Mouse (Mus musculus): Measurements from ENCODE around the gene Prss34. TPM values are rescaled to one million over a fixed set of nuclear protein-coding genes. Genes with fewer than 3 reads are reported as not detected.

The Prss34 gene
- polyA plus RNA-seq, 1 experiment from 2014 or later = not detected

- H3K9ac ChIP-seq (replicated peaks; ENCODE audit: low read length) = 0 out of 2 replicates have a peak overlapping the region, but pooled peaks have one; percentile 18
- DNase-seq (ENCODE audit: low spot score) = no peak
- no peaks in the 10 kb centered on the region for H3K27me3 ChIP-seq (ENCODE audit: control insufficient read depth, insufficient read depth, low read length)
- WGBS = 87% methylated on average over 2 of the region's 2 CpGs
- H3K36me3 ChIP-seq (replicated peaks; ENCODE audit: control insufficient read depth, insufficient read depth, low read depth, low read length) = peaks cover 21% of the 10 kb centered on the region
- ATAC-seq (replicated peaks; ENCODE audit: insufficient number of reproducible peaks, low FRiP score, low TSS enrichment, low read depth) = no peak
- H3K4me1 ChIP-seq (ENCODE audit: control insufficient read depth, insufficient read depth, low read length) = peaks cover 6% of the 10 kb centered on the region
- no peaks in the 10 kb centered on the region for H3K9me3 ChIP-seq (replicated peaks; ENCODE audit: control insufficient read depth, low read length)
- H3K4me3 ChIP-seq (ENCODE audit: low read depth, low read length) = no peak overlapping the region
- peak overlapping the region; percentile 94 for H3K4me2 ChIP-seq (ENCODE audit: low read depth, low read length)
- H3K27ac ChIP-seq (replicated peaks; ENCODE audit: low read depth, low read length) = no peak overlapping the region
These were observed 27.3 kb upstream of the Prss34 start for GRCm38 (mm10) chr17:25270795-25271335.

GRCm38 (mm10) chr17:25272326-25272725 is 25.9 kb upstream of the Prss34 start:
- Histone ChIP-seq H3K4me3 (ENCODE audit: low read depth, low read length) (peak overlapping the region; percentile 99), H3K4me1 (ENCODE audit: control insufficient read depth, insufficient read depth, low read length) (peaks cover 6% of the 10 kb centered on the region), H3K9me3 (replicated peaks; ENCODE audit: control insufficient read depth, low read length) (no peaks in the 10 kb centered on the region), H3K27me3 (ENCODE audit: control insufficient read depth, insufficient read depth, low read length) (no peaks in the 10 kb centered on the region), H3K4me2 (ENCODE audit: low read depth, low read length) (peak overlapping the region; percentile 94), H3K27ac (replicated peaks; ENCODE audit: low read depth, low read length) (peak overlapping the region; percentile 96), H3K36me3 (replicated peaks; ENCODE audit: control insufficient read depth, insufficient read depth, low read depth, low read length) (peaks cover 7% of the 10 kb centered on the region), H3K9ac (replicated peaks; ENCODE audit: low read length) (peak overlapping the region; percentile 100)
- whole genome bisulfite sequencing = 0% methylated on average over 10 of the region's 10 CpGs
- ATAC-seq (replicated peaks; ENCODE audit: insufficient number of reproducible peaks, low FRiP score, low TSS enrichment, low read depth) (no peak), DNase-seq (ENCODE audit: low spot score) (peak; percentile 40)

- peak; percentile 90 for ATAC-seq (replicated peaks; ENCODE audit: insufficient number of reproducible peaks, low FRiP score, low TSS enrichment, low read depth)
- Histone ChIP-seq H3K9ac (replicated peaks; ENCODE audit: low read length) (peak overlapping the region; percentile 100), H3K27ac (replicated peaks; ENCODE audit: low read depth, low read length) (peak overlapping the region; percentile 96), H3K4me2 (ENCODE audit: low read depth, low read length) (peak overlapping the region; percentile 94), H3K27me3 (ENCODE audit: control insufficient read depth, insufficient read depth, low read length) (no peaks in the 10 kb centered on the region), H3K4me3 (ENCODE audit: low read depth, low read length) (peak overlapping the region; percentile 99), H3K36me3 (replicated peaks; ENCODE audit: control insufficient read depth, insufficient read depth, low read depth, low read length) (peaks cover 5% of the 10 kb centered on the region), H3K9me3 (replicated peaks; ENCODE audit: control insufficient read depth, low read length) (no peaks in the 10 kb centered on the region), H3K4me1 (ENCODE audit: control insufficient read depth, insufficient read depth, low read length) (peaks cover 6% of the 10 kb centered on the region)
- WGBS = under 1% methylated on average over 86 of the region's 92 CpGs
- peak; percentile 91 for DNase-seq (ENCODE audit: low spot score)
These were observed 25.1 kb upstream of the Prss34 start for GRCm38 (mm10) chr17:25272951-25273705.

DNA sequence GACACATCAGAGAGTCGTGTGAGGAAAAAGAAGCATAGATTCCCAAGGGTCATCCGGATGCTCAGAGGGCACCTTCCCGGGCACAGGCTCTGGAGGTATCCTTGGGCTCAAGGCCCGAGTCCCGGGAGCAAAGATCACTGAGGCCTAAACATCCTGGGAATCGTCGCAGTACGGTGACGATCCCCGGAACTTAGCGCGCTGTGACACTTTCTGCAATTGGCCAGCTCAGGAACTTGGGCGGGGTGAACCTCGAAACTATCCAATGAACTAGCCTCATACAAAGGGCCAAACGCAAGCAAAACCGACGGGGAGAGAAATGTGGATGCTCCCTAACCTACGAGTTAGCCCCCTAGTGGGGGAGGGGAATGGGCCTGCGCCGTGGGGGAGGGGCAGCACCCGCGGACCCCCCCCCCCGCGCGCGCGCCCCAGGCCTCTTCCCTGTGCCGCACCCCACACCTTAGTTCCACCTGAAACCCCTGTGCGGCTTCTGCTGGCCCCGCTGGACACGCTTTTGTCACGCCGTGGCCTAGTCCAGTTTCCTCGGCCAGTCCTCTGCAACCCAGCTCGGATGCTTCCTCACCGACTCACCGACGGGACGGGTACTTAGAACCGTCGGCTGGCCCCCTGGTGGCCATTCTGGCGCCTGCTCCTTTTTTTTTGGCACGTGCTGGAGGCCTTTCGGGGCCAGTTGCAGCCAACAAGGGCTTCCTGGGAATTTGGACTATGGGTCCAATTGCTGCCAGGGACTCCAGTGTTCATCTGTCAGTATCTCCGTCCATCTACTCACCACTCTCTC is 24.3 kb upstream of the Prss34 start:
- ATAC-seq (replicated peaks; ENCODE audit: insufficient number of reproducible peaks, low FRiP score, low TSS enrichment, low read depth) (peak; percentile 84), DNase-seq (ENCODE audit: low spot score) (peak; percentile 96)
- peaks cover 6% of the 10 kb centered on the region for H3K4me1 ChIP-seq (ENCODE audit: control insufficient read depth, insufficient read depth, low read length)
- under 1% methylated on average over 39 of the region's 45 CpGs for WGBS
- peaks cover 2% of the 10 kb centered on the region for H3K36me3 ChIP-seq (replicated peaks; ENCODE audit: control insufficient read depth, insufficient read depth, low read depth, low read length)
- H3K9me3 ChIP-seq (replicated peaks; ENCODE audit: control insufficient read depth, low read length) = no peaks in the 10 kb centered on the region
- H3K4me2 ChIP-seq (ENCODE audit: low read depth, low read length) = peak overlapping the region; percentile 37
- H3K4me3 ChIP-seq (ENCODE audit: low read depth, low read length) = peak overlapping the region; percentile 99
- peak overlapping the region; percentile 96 for H3K27ac ChIP-seq (replicated peaks; ENCODE audit: low read depth, low read length)
- H3K9ac ChIP-seq (replicated peaks; ENCODE audit: low read length) = peak overlapping the region; percentile 100
- no peaks in the 10 kb centered on the region for H3K27me3 ChIP-seq (ENCODE audit: control insufficient read depth, insufficient read depth, low read length)

GRCm38 (mm10) chr17:25274571-25275346 is 23.4 kb upstream of the Prss34 start, which contains the start of gene Ube2i:
Ube2i (minus strand) TSS chr17:25274622.
- DNase-seq (ENCODE audit: low spot score) (no peak), ATAC-seq (replicated peaks; ENCODE audit: insufficient number of reproducible peaks, low FRiP score, low TSS enrichment, low read depth) (no peak)
- 84% methylated on average over 9 of the region's 9 CpGs for WGBS
- Histone ChIP-seq H3K4me2 (ENCODE audit: low read depth, low read length) (peak within 1 kb of the TSS; percentile 37), H3K4me1 (ENCODE audit: control insufficient read depth, insufficient read depth, low read length) (peaks cover 6% of the 10 kb centered on the region), H3K36me3 (replicated peaks; ENCODE audit: control insufficient read depth, insufficient read depth, low read depth, low read length) (no peaks in the 10 kb centered on the region), H3K27me3 (ENCODE audit: control insufficient read depth, insufficient read depth, low read length) (no peaks in the 10 kb centered on the region), H3K4me3 (ENCODE audit: low read depth, low read length) (peak within 1 kb of the TSS; percentile 99), H3K9me3 (replicated peaks; ENCODE audit: control insufficient read depth, low read length) (no peaks in the 10 kb centered on the region), H3K27ac (replicated peaks; ENCODE audit: low read depth, low read length) (peak within 1 kb of the TSS; percentile 96), H3K9ac (replicated peaks; ENCODE audit: low read length) (peak within 1 kb of the TSS; percentile 100)

DNA sequence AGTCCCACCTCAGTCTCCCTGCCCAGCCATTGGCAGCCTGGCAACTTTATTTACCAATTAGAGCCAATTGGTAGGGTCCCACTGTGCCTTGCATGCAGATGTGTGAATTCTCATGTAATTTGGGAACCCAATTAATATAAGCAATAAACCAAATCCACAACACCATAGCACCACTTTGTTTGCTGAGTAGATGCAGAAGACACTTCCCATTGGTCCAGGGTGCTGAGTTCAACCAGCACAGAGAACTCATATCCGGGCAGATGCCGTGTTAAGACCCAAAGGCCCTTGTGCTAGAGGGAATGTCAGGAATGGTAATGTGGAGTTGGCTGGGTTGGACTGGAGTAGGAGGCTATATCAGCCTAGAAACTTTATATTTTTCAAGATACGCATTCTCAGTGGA is 22.4 kb upstream of the Prss34 start:
- no peaks in the 10 kb centered on the region for H3K27me3 ChIP-seq (ENCODE audit: control insufficient read depth, insufficient read depth, low read length)
- DNase-seq (ENCODE audit: low spot score) = no peak
- WGBS = 93% methylated on average over 3 of the region's 3 CpGs

GRCm38 (mm10) chr17:25282133-25282532 is 16.1 kb upstream of the Prss34 start:
- DNase-seq (ENCODE audit: low spot score) (no peak), ATAC-seq (replicated peaks; ENCODE audit: insufficient number of reproducible peaks, low FRiP score, low TSS enrichment, low read depth) (no peak)
- Histone ChIP-seq H3K4me1 (ENCODE audit: control insufficient read depth, insufficient read depth, low read length) (no peaks in the 10 kb centered on the region), H3K27ac (replicated peaks; ENCODE audit: low read depth, low read length) (no peak overlapping the region), H3K9me3 (replicated peaks; ENCODE audit: control insufficient read depth, low read length) (no peaks in the 10 kb centered on the region), H3K9ac (replicated peaks; ENCODE audit: low read length) (no peak overlapping the region), H3K27me3 (ENCODE audit: control insufficient read depth, insufficient read depth, low read length) (no peaks in the 10 kb centered on the region), H3K36me3 (replicated peaks; ENCODE audit: control insufficient read depth, insufficient read depth, low read depth, low read length) (no peaks in the 10 kb centered on the region), H3K4me2 (ENCODE audit: low read depth, low read length) (no peak overlapping the region), H3K4me3 (ENCODE audit: low read depth, low read length) (no peak overlapping the region)
- 38% methylated on average over 11 of the region's 11 CpGs for WGBS

More for the DNA sequence above, 22.4 kb upstream of the Prss34 start:
- no peak overlapping the region for H3K27ac ChIP-seq (replicated peaks; ENCODE audit: low read depth, low read length)
- peaks cover 6% of the 10 kb centered on the region; the same call in 1 of the 2 replicates for H3K4me1 ChIP-seq (ENCODE audit: control insufficient read depth, insufficient read depth, low read length)
- H3K4me2 ChIP-seq (ENCODE audit: low read depth, low read length) = no peak overlapping the region
- ATAC-seq (replicated peaks; ENCODE audit: insufficient number of reproducible peaks, low FRiP score, low TSS enrichment, low read depth) = no peak
- no peak overlapping the region for H3K9ac ChIP-seq (replicated peaks; ENCODE audit: low read length)
- no peaks in the 10 kb centered on the region for H3K9me3 ChIP-seq (replicated peaks; ENCODE audit: control insufficient read depth, low read length)
- H3K36me3 ChIP-seq (replicated peaks; ENCODE audit: control insufficient read depth, insufficient read depth, low read depth, low read length) = no peaks in the 10 kb centered on the region
- no peak overlapping the region for H3K4me3 ChIP-seq (ENCODE audit: low read depth, low read length)

Data from embryonic facial prominence, embryonic 11.5 days (tissue).